In genomic region chr2:74578843-74579489, GRCm38 (mm10) we compare ENCODE assay signal across 8 mouse cellular contexts. TPM values are rescaled to one million over a fixed set of nuclear protein-coding genes. Genes with fewer than 3 reads are reported as not detected.
DNase-seq lines count a peak whose midpoint lies in the region; ATAC-seq and TF ChIP-seq lines count a peak whose summit lies in the region.

Gene Lnpk, minus strand, starts transcription at chr2:74579435.

- TF ChIP-seq CTCF in midbrain, postnatal 0 days (IDR thresholded peaks at IDR 0.05), result no peak

- peak; percentile 65; the same call in 1 of the 2 replicates for TF ChIP-seq POLR2A in limb, embryonic 14.5 days (IDR thresholded peaks at IDR 0.05; ENCODE audit: borderline replicate concordance, extremely low read depth, insufficient read depth, insufficient read length)

- DNase-seq in 3134 (ENCODE audit: extremely low read depth, insufficient read length, low spot score), result peak; percentile 94
- peak; percentile 95 to 96 for DNase-seq in adrenal gland, postnatal 36 days
- peak; percentile 92 to 96 for DNase-seq in heart, adult 18-20 months
- DNase-seq in kidney, adult 8-10 months, result peak; percentile 90 to 92
- DNase-seq in limb, embryonic 14.5 days (ENCODE audit: low spot score), result peak; percentile 92
- peak; percentile 94 for DNase-seq in midbrain, postnatal 0 days (ENCODE audit: low spot score)
- peak; percentile 87 to 90 for DNase-seq in spleen, postnatal 14 days (ENCODE audit: low spot score in 2 of 2)

- H3K9me3 ChIP-seq in embryonic facial prominence, embryonic 13.5 days, result no peaks in the 10 kb centered on the region
- no peaks in the 10 kb centered on the region for H3K9me3 ChIP-seq in limb, embryonic 14.5 days (ENCODE audit: control insufficient read depth, low read length)
- H3K9me3 ChIP-seq in midbrain, postnatal 0 days (ENCODE audit: low read length), result no peaks in the 10 kb centered on the region

- peak within 1 kb of the TSS; percentile 85 for H3K4me2 ChIP-seq in embryonic facial prominence, embryonic 13.5 days
- H3K4me2 ChIP-seq in limb, embryonic 14.5 days (replicated peaks; ENCODE audit: low read depth, low read length, severe bottlenecking), result peak within 1 kb of the TSS; percentile 77
- H3K4me2 ChIP-seq in midbrain, postnatal 0 days (ENCODE audit: low read depth, low read length, poor library complexity, severe bottlenecking), result peak within 1 kb of the TSS; percentile 92

- under 1% methylated on average over 34 of the region's 34 CpGs for WGBS in embryonic facial prominence, embryonic 13.5 days
- under 1% methylated on average over 22 of the region's 34 CpGs for WGBS in limb, embryonic 14.5 days
- WGBS in midbrain, postnatal 0 days, result 0% methylated on average over 34 of the region's 34 CpGs

- ATAC-seq in embryonic facial prominence, embryonic 13.5 days (ENCODE audit: insufficient number of reproducible peaks, insufficient read depth, low FRiP score, low TSS enrichment, low read depth), result peak; percentile 97
- ATAC-seq in limb, embryonic 14.5 days (ENCODE audit: low FRiP score, low read depth), result peak; percentile 100
- peak; percentile 99 for ATAC-seq in midbrain, postnatal 0 days (ENCODE audit: low FRiP score)

- H3K36me3 ChIP-seq in embryonic facial prominence, embryonic 13.5 days, result no peaks in the 10 kb centered on the region
- H3K36me3 ChIP-seq in limb, embryonic 14.5 days (ENCODE audit: control insufficient read depth, insufficient read depth, low read length), result no peaks in the 10 kb centered on the region
- H3K36me3 ChIP-seq in midbrain, postnatal 0 days (ENCODE audit: insufficient read depth, low read length), result no peaks in the 10 kb centered on the region

- H3K9ac ChIP-seq in embryonic facial prominence, embryonic 13.5 days, result peak within 1 kb of the TSS; percentile 95
- H3K9ac ChIP-seq in limb, embryonic 14.5 days (ENCODE audit: low read depth, low read length, severe bottlenecking), result peak within 1 kb of the TSS; percentile 80
- peak within 1 kb of the TSS; percentile 89 for H3K9ac ChIP-seq in midbrain, postnatal 0 days (replicated peaks; ENCODE audit: low read length, poor library complexity, severe bottlenecking)

- H3K4me1 ChIP-seq in embryonic facial prominence, embryonic 13.5 days, result peaks cover 12% of the 10 kb centered on the region
- H3K4me1 ChIP-seq in limb, embryonic 14.5 days (ENCODE audit: control insufficient read depth, insufficient read depth, low read length), result peaks cover 7% of the 10 kb centered on the region; the same call in 1 of the 2 replicates
- H3K4me1 ChIP-seq in midbrain, postnatal 0 days (ENCODE audit: insufficient read depth, low read length), result no peaks in the 10 kb centered on the region

- H3K27ac ChIP-seq in embryonic facial prominence, embryonic 13.5 days, result peak within 1 kb of the TSS; percentile 78
- H3K27ac ChIP-seq in limb, embryonic 14.5 days (replicated peaks; ENCODE audit: low read depth, low read length), result peak within 1 kb of the TSS; percentile 67
- H3K27ac ChIP-seq in midbrain, postnatal 0 days (ENCODE audit: low read depth, low read length), result peak within 1 kb of the TSS; percentile 74

- peak within 1 kb of the TSS; percentile 98 for H3K4me3 ChIP-seq in embryonic facial prominence, embryonic 13.5 days
- H3K4me3 ChIP-seq in limb, embryonic 14.5 days (replicated peaks; ENCODE audit: low read length), result peak within 1 kb of the TSS; percentile 83
- H3K4me3 ChIP-seq in midbrain, postnatal 0 days (ENCODE audit: low read depth, low read length), result peak within 1 kb of the TSS; percentile 99

- H3K27me3 ChIP-seq in embryonic facial prominence, embryonic 13.5 days, result no peaks in the 10 kb centered on the region
- H3K27me3 ChIP-seq in limb, embryonic 14.5 days (ENCODE audit: control insufficient read depth, insufficient read depth, low read length), result no peaks in the 10 kb centered on the region
- no peaks in the 10 kb centered on the region for H3K27me3 ChIP-seq in midbrain, postnatal 0 days (ENCODE audit: insufficient read depth, low read length)

RNA-seq across cellular contexts. Expression of gene Lnpk, which starts in this region (rescaled TPM):
- total RNA-seq in adrenal gland, postnatal 36 days (2021), result 10 to 100 TPM; 15.8 to 16.2 TPM
- polyA plus RNA-seq in embryonic facial prominence, embryonic 13.5 days (2015; fragmentation: Nextera tagmentation; extraction: Ambion mirVana), result 36.9 and 39.8 TPM in 2 replicates
- 10 to 100 TPM; 21.4 to 26.8 TPM for total RNA-seq in heart, adult 18-20 months (2021)
- 26.5 and 27.4 TPM in 2 replicates for polyA plus RNA-seq in limb, embryonic 14.5 days (2012; rRNA removed)
- 35.3 and 38.4 TPM in 2 replicates for polyA plus RNA-seq in limb, embryonic 14.5 days (2014; fragmentation: Nextera tagmentation; extraction: Ambion mirVana)
- 54.6 and 76.0 TPM in 2 replicates for total RNA-seq in midbrain, postnatal 0 days (2014; rRNA removed)
- 35.2 and 40.2 TPM in 2 replicates for polyA plus RNA-seq in midbrain, postnatal 0 days (2015; fragmentation: Nextera tagmentation; extraction: Ambion mirVana)

Comparison
In these comparisons a context has a peak if more than half of its experiments do, and no peak if none do; other contexts are left out.
1. Peak in every context shown above with its lines: DNase-seq, ATAC-seq, H3K4me3 ChIP-seq and H3K27ac ChIP-seq.